Mouse (Mus musculus): Measurements from ENCODE around the gene Scube1.

Scube1 gene

DNA sequence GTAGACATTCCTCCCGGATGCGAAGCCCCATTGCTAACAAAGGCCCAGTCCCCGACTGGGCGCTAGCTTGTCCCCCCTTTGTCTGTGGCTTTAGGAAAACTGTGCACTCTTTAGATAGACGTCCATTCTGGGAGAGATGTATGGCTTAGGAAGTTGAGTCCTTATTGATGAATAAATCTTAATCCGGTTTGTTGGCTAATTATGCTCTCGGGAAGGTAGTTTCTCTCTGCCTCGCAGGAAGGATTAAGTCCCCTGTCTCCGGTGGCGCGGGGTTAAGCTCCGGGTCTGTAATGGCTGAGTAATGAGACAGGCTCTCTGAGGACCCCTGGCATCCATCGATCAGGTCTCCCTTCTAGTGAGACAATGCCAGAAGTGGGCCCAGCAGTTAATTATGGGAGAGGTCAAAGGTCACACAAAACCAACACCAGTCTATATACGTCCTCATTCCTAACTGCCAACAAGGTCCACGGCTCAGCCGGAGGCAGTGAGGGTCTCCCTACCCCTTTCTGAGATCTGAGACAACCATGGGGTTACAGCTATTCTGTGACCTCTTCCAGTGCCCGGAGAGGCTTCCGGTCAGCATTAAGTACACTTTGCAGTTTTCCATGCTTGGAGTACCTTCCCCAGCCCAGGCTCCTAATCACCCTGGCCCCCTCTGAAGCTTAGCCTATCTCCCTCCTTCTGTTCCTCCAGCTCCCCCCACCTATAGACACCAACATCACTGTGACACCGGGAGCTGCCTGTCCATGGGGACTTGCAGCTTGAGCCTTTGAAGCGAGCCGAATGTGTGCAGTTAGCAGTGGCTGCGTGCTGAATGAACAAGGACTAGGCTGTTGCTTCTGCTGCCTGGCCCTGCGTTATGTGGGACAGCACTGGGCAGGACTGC, 14.7 kb downstream of the Scube1 start:
- DNase-seq (ENCODE audit: low spot score in 2 of 2): no peak

DNA sequence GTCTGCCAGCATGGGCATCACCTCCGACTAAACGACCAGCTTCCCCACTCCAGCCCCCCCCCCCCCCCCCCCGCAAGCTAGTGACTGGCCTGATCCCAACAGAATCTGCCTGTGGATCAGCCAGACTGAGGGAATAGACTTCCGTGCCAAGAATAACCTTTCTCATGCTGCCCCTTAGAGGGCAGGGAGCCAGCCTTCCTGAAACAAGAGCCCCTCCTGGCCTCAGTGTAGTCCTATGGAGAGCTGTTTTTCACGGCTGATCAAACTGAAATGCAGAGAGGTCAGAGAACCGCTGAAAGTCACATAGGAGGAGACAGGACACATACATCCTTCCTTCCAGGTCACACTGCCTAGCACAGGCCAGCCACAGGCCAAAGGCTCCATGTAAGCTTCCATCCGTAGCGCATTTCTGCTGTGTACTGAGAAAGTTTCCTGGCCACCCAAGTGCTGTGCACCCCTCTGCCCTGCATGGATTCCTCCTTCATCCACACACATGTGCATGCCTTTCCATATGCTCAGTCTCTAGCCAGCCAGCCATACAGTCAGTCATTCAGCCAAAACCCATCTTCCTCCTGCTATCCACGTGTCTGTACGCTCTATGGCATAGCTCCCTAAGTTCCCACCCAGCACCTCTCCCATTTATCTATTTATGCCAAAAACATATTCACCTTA, 18.2 kb downstream of the Scube1 start:
- no peak for DNase-seq (ENCODE audit: low spot score in 2 of 2)

DNA sequence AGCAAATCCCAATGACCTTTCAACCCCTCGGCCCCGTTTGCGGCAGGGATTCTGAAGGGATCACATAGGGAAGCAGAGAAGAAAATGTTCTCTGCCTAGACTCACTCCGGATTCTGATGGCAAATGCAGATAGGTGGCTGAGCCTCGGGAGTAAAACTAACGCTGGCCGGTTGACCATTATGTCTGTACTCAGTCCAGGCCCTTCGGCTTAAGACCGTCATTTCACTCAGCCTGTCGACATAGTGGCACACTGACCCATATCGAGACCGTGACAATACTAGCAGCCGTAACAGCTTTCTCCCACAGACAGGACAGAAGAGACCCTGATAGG, 24.3 kb downstream of the Scube1 start:
- no peak for DNase-seq (ENCODE audit: low spot score in 2 of 2)

DNA sequence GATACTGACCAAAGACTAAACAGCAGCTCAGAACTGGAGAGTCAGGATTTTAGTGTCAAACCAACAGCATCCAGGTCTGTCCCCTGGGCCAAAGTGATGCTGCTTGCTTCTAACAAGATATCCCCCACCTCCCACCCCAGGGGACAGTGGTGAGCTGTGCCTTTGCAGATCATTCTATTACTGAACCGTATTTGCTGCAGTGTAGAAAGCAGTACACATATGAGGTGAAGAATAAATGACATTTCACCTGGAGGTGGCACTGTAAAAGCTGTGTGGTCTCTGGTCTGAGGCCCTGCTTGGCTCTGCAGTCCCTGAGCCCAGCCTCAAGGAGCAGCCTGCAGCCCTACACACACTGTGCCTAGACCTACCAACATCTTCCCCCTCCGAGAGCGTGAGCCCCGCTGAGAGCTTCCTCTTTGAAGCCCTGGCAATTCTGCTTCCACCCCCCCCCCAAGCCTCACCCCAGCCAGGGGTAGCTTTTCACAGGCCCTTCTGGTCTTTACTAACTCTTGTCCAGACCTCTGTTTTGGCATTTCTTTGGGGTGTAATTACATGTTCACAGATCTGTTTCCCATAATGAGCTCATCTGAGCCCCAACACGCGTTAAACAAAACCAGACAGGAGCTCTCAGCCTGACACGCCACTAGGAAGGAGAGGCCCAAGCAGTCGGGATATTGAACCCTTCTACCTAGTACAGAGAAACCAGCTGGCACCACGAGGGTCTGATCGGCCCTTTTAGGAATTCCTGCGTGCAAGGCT, 24.8 kb downstream of the Scube1 start:
- no peak for DNase-seq (ENCODE audit: low spot score in 2 of 2)

DNA sequence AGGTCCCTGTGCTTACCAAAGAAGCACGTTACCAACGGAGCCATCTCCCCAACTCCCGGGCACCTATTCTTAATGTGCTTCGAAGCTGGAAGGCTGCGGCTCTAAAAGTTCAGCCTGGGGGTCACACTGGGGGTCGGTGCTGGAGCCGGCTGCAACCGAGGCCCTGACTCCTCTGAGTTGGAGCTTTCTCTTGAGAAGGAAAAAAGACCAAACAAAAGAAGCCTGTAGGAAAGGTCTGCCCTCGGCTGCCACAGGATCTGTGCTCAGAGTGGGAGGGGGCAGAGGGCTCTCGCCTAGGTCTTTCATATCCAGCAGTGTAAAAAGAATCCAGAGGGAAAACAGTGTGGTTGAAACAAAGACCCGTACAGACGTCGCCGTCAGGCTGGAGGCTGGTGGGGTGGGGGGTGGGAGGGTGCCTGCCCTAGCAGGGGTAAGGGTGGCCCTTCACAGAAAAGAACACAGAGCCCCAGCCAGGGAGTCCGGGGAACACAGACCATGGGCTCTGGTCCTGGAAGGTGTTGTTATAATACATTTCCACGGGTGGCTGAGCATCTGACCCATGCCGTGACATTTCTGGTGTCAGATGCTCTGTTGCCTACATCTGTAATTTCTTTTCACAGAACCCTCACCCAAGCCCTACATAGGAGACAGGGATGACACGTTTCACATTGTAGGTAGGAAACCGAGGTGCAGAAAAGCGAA, 25.5 kb downstream of the Scube1 start:
- DNase-seq (ENCODE audit: low spot score in 2 of 2): no peak

DNA sequence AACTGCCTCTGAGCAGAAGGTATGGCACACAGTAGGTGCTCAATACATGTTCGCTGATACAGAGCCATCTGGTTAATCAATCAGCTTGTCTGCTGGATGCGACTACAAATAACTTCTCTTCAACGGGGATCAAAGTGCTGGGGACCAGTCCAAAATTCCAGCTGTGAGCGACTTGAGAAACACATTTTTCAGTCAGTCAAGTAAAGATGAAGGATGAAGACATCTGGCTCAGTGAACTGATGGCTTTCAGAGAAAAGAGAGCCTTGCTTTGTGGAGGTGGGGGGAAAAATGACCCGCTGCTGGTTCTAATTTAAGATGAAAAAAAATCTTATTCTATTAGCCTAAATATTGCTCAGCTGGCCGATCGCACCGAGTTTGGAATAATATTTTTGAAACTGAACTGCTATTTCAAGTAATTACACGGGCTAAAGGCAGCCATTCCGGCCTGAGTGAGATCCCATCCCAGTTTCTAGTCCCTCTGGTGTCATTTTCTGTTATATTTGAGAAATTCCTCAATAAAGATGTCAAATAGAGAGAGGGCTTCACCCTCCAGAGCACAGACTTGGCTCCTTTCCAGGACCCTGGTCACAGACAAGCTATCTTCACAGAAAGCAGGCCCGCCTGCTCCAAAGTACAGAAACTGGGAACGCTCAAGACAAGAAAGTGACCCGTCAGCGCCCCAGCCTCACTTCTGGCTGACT, 28.0 kb downstream of the Scube1 start:
- DNase-seq (ENCODE audit: low spot score in 2 of 2): no peak

DNA sequence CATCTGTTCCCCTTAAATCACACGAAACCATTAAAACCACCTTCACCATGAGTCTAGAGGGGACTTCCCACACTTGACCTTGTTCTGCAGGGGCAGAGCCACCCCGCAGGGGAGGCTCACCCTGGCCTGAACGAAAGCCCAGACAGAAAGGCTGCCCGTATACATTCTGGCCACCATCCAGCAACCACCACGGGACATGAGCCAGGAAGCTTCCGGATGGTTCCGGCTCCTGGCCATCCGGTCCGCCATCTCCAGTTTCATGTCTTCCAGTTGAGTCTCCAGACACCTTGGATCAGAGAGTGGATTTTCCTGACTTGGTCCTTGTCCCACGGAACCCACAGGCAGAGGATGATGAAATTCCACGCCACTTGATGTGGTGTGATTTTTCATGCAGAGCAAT, 29.7 kb downstream of the Scube1 start:
- DNase-seq (ENCODE audit: low spot score in 2 of 2): no peak

DNA sequence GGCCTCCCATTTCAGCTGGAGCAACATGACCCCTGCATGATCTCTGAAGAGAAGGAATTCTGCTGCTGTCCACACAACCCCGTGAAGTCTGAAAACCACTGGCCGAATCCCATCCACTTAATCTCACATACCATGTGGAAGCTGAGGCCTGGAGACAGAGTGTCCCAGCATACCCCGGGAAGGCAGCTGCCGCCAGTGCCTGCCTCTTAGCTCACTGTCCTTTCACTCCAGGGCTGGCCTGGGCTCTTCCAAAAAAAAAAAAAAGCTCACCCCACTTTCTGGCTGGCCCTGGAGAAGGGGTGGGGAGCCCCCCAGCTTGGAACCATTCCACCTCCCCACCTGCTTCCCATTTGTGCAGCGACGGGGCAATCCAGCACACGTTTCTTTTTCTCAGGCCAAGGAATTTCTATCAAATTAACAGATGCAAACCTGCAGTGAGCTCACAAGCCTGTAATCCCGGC, 32.9 kb downstream of the Scube1 start:
- DNase-seq (ENCODE audit: low spot score in 2 of 2): no peak

DNA sequence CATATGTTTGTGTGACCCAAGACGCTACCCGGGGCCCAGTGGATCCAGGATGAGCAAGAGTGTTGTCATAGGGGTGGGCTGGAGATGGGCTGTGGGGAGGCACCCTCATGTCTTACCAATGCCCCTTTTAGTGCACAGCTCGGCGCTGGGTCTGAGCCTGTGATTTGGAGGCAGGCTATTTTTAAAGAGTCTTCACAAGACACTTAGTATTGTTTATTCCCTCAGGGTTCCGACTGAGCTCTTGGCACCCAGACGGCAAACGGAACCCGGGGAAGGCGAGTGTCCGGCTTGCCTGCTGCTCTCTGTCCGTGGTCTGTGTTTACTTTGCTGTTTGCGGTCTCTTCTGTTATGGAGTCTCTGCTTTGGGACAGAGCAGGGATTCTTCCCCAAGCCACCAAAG, 34.9 kb downstream of the Scube1 start:
- DNase-seq (ENCODE audit: low spot score in 2 of 2): no peak

DNA sequence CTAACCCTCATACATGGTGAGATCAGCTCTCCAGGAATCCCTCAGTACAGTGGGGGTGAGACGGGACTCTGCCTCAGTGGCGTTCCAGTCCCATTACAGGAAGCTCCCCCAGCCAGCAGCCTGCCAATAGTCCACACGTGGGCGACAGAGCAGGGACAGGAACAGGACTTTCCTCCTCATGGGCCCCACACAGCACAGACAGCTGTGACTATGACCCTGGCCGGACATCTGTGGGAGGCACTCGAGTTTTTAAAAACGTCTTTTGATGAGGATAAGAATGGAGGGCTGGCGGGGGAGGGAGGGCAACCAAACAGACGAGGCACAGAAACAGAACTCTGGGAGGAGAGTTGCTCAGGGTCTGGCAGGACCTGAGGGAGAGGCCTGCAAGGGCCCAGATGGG, 38.2 kb downstream of the Scube1 start:
- no peak for DNase-seq (ENCODE audit: low spot score in 2 of 2)

DNA sequence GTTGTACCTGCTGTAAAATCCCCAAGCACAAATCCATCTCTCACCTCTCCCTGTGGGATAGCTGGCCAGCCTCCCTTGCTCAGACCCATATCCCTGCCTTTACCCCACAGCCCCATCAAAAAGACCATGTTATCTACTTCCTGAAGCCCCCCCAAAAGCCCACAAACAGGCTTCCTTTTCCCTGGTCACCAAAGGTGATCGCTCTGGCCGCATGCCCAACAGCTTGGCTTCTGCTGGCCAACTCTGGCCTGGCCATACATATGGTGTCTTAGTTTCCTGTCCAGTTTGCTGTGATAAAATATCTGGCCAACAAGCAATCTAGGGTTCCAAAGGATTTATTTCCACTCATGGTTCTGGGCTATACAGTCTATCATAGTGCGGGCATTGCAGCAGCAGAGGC, 38.9 kb downstream of the Scube1 start:
- DNase-seq (ENCODE audit: low spot score in 2 of 2): no peak

DNA sequence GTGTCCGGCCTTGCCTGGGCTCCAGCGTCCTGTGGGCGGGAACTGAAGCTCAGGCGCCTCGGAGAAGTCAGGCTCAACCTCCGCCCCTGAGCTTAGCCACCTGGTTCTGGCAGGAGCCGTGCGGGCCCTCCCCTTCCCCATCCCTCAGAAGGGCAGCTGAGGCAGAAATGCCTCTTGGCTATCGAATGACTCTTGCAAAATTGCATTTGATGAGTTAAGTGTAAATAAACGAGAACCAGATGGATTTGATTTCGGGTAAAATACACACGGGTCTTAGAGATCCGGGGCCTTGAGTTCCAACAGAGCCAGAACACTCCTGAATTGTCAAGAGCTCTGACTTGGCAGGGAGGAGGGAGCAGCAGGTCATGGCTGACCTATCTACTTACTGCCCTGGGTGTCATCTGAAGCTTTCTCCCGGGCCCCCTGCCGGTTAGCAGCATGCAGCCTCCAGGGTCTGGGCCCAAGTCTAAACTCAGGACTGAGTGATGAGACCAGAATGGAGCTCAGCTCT, 41.7 kb downstream of the Scube1 start:
- peak in 1 of 2 experiments; percentile 71 for DNase-seq (ENCODE audit: low spot score in 2 of 2)

DNA sequence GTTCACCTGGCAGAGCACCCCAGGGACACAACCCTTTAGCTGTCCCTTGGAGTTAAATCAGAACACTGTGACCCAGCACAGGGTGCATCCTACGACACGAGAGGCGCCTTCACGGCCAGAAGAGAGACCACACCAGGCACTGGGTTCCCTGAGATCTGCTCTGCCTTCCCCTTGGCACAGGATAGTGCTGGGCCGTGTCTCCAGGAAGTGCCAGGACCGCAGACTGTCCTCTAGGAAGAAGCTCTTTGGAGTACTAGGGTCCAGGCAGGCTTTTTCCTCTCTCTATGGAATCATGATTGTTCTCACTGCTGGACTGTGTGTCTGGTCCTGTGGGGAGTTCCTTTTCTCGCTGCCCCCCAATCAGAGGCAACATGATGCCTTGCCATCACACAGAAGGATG, 44.5 kb downstream of the Scube1 start:
- DNase-seq (ENCODE audit: low spot score in 2 of 2): no peak

DNA sequence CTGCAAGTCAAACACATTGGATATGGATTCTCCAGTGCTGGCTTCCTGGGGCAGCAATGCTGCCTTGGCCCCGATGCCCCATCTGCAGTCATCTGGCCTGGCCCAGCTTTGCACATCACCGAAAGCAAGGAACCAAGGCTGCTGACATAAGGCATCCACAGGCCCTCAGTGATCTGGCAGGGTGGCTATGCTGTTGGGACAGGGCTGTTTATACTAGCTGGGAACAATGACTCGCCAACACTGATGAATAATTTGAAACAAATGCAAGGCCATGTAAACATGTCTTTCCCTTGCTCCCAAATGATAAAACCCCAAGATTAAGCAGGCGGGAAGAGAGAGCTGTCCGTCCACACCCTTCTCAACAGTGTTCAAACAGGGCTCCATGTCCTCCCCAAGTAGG, 45.1 kb downstream of the Scube1 start:
- peak in 1 of 2 experiments; percentile 39 for DNase-seq (ENCODE audit: low spot score in 2 of 2)

DNA sequence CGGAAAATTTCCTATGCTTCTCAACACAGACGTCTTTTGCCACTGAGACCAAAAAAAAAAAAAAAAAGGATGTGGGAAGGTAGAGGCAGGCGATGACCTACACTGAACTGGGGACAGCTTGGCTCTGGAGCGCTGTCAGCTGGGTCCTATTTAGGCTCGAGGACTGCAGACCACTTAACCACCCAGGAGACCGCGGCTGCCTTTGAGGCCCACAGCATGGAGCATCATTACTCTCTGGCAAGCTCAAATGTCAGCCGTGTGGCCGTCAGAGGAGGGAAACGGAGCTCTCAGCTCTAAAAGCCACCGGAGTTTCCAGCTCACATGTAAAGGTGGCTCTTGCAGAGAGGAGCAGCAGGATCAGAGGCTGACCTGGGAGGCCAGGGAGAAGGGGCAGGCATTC, 46.2 kb downstream of the Scube1 start:
- no peak for DNase-seq (ENCODE audit: low spot score in 2 of 2)

DNA sequence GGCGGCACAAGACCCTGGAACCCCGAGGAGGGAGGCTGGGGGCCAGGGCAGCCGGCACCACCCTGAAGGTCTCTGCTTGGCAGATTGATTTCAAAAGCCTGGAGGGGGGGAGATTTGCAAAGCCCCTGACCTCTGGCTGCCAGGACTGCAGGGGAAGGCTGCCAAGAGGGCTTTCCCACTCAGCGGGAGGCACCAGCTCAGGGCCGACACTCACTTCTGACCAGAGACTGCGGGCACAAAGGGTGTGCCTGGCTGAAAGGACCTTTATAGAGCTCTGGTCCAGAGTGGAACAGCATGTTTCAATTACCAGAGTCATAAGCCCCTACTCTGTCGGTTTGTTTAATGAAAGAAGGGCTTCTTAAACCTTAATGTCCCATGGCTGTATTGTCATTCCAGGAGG, 46.7 kb downstream of the Scube1 start:
- no peak for DNase-seq (ENCODE audit: low spot score in 2 of 2)

DNA sequence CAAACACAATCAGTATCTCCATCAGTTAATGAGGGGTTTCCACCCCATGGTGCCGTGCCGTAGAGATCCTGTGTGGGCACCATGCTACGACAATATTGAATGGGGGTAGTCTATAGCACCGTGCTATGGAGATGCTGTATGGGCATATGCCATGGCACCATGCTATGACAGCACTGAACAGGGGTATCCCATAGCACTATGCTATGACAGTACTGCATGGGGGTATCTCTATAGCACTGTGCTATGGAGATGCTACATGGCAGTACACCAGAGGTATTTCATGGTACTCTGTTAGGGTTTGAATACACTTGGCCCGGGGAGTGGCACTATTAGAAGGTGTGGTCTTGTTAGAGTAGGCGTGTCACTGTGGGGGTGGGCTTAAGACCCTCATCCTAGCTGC, 47.7 kb downstream of the Scube1 start:
- DNase-seq (ENCODE audit: low spot score in 2 of 2): no peak

DNA sequence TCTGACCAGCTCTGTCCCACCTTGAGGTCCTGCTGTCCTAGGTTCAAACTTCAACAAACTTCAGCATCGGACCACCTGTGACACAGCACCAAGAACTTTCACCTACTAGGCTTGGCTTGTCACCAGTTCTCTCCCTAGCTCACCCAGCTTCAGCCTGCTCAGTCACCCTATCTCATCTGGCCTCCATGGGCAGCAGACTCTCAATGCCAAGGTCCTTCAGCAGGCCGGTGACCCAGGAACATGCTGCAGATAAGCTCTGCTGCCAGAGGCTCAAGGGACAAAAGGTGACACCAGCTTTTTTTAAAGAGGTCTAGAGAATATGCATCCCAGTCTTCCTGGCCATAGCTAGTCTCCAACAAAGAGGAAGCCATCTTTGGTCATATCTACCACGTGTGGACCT, 48.5 kb downstream of the Scube1 start:
- DNase-seq (ENCODE audit: low spot score in 2 of 2): no peak

DNA sequence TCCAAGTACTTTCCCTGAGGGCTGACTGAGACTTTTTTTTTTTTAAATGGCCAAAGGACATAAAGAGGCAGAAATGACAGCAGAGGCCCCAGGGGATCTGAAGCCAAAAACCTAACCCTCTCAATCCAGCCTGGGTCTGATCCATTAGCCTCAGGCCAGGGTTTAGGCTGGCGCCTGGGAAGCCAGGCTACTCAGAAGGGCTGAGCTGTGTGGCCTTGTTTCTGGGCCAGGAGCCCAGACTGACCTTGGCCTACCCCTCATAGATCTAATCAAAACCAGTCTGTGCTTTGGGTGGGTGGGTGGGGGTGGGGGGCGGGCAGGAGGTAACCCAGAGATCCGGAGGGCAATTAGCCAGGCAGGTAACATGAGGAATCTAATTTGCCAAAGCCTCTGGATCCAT, 51.2 kb downstream of the Scube1 start:
- no peak for DNase-seq (ENCODE audit: low spot score in 2 of 2)

DNA sequence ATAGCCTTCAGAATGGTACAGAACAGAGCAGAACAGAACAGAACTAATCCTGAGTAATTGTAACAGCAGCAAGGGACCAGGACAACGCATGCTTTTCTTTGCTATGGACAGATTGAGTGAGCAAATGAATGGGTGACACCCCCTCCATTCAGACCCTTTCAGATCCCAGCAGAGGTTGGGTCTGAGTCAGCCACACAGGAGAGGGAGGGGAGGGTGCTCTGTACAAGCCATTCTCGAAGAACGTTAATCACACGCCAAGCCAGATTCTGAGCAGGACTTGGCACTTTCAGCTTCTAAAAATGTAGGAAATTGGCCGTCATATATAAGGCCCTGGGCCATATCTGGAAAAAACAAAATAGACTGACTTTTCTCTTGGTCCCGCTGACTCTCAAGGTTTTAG, 57.3 kb downstream of the Scube1 start:
- DNase-seq (ENCODE audit: low spot score in 2 of 2): no peak

DNA sequence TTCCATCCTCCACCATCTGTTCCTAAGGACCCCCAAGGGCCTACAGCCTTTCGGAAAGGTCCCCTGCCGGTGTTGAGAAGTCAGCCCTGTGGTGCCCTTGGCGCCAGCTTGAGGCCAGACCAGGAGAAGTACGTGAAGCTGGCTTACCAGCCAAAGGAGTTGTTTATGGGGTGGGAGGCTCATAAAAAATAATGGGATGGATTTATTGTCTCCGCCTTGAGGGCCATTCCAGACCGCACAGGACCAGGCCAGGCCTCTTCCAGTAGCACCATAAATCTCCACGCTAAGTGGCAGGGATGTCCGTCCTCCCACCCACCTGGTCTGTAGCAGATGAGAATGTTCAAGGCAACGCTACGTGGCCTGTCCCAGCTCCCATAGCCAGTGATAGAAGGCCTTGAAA, 58.4 kb downstream of the Scube1 start:
- DNase-seq (ENCODE audit: low spot score in 2 of 2): peak in 1 of 2 experiments; percentile 31

Measured in urinary bladder, adult 18-20 months (tissue).